Mouse (Mus musculus) erythroid progenitor cell, adult 5-6 weeks (primary cell): ENCODE data around the gene Ano4. TPM values are rescaled to one million over a fixed set of nuclear protein-coding genes. Genes with fewer than 3 reads are reported as not detected.

Source experiments
- ATAC-seq: replicated peaks from 2 replicates; pipeline ENCODE4 v1.8.0; 2016; ENCODE audit warnings: moderate number of reproducible peaks, mild to moderate bottlenecking, moderate TSS enrichment, inconsistent platforms; ENCODE audit not compliant: poor library complexity, low FRiP score, severe bottlenecking
- total RNA-seq, 2 experiments: library from RNA; stranded (forward) in 1 of 2; stranded (reverse) in 1 of 2; fragments of 150-400 nt in 1 of 2; fragments of 186-747, 209-891 nt in 1 of 2; gene quantifications; 2 replicates each; pipeline versions ENCODE4 v1.2.3 to v1.2.4; 2015 to 2017; ENCODE audit warnings: low replicate concordance in 2 of 2

The Ano4 gene
- total RNA-seq, 2 experiments from 2014 or later: not detected

GRCm38 (mm10) chr10:88979451-88979850 lies 365.1 kb downstream of the Ano4 start:
- ATAC-seq: no peak

GRCm38 (mm10) chr10:88978932-88979331 lies 365.6 kb downstream of the Ano4 start:
- no peak for ATAC-seq

- no peak for ATAC-seq
Measured at GRCm38 (mm10) chr10:88970951-88971725, 373.4 kb downstream of the Ano4 start.

- ATAC-seq: no peak
Measured at GRCm38 (mm10) chr10:88968586-88968985, 376.0 kb downstream of the Ano4 start.

- ATAC-seq: no peak
Measured at GRCm38 (mm10) chr10:88960791-88961190, 383.8 kb downstream of the Ano4 start.

- ATAC-seq: no peak
Measured at GRCm38 (mm10) chr10:88950297-88950653, 394.3 kb downstream of the Ano4 start.

GRCm38 (mm10) chr10:88949649-88950296 lies 394.8 kb downstream of the Ano4 start:
- no peak for ATAC-seq

Other genes starting within 250 kb of the Ano4 start
- 51.2 and 53.2 TPM in 2 replicates for gene Gas2l3, start 99.2 kb upstream of the Ano4 start, total RNA-seq (2015; ENCODE audit: low replicate concordance)
- 63.8 and 110 TPM in 2 replicates for gene Gas2l3, start 99.2 kb upstream of the Ano4 start, total RNA-seq (2017; ENCODE audit: low replicate concordance)
- gene Nr1h4, start 188.8 kb upstream of the Ano4 start, total RNA-seq (2015; ENCODE audit: low replicate concordance): not detected in 2 replicates
- not detected in 2 replicates for gene Nr1h4, start 188.8 kb upstream of the Ano4 start, total RNA-seq (2017; ENCODE audit: low replicate concordance)